Mouse (Mus musculus): ENCODE data around the gene Dnah2.
A peak's percentile ranks its signal among the peaks of the same experiment; 100 is the strongest.
"Not testable (repeated sequence)": the region's sequence is repeated elsewhere in the genome, so short reads cannot be mapped to it uniquely, and the experiment has no call there.

- not testable (repeated sequence) for TF ChIP-seq MAZ (IDR thresholded peaks at IDR 0.05; ENCODE audit: low read depth, low read length); POLR2AphosphoS5 (IDR thresholded peaks at IDR 0.05; ENCODE audit: borderline replicate concordance, low read depth, low read length); GATA1 (IDR thresholded peaks at IDR 0.05; ENCODE audit: low read depth, low read length); CTCF (IDR thresholded peaks at IDR 0.05 in 2 of 3, conservative IDR thresholded peaks at IDR 0.05 in 1 of 3; ENCODE audit: control insufficient read depth in 1 of 3, insufficient read depth in 1 of 3, low read depth in 2 of 3, low read length in 3 of 3, poor library complexity in 1 of 3, severe bottlenecking in 1 of 3); TAL1 (IDR thresholded peaks at IDR 0.05; ENCODE audit: low read length); CHD2 (IDR thresholded peaks at IDR 0.05; ENCODE audit: low read length)
- TF ChIP-seq POLR2A (IDR thresholded peaks at IDR 0.05; ENCODE audit: control insufficient read depth in 1 of 2, insufficient read depth in 1 of 2, low read depth in 1 of 2, low read length in 2 of 2, poor library complexity in 1 of 2) (peak in 1 of 2 experiments; percentile 35; a peak in 1 of 4 replicates), MYC (IDR thresholded peaks at IDR 0.05; ENCODE audit: low read depth, low read length) (peak; percentile 87)
Measured at GRCm38 (mm10) chr11:69395235-69395633, 153.7 kb downstream of the Dnah2 start, which contains the start of the genes Naa38 and Cyb5d1.

Data from MEL (cell line).